Mouse (Mus musculus) kidney, adult 2 months (tissue): ENCODE data around the gene Fkbp5.

Source experiments
- CTCF ChIP-seq: fragments of 200-500 bp; conservative IDR thresholded peaks from 2 replicates; pipeline ENCODE4 v1.5.1; 2011; ENCODE audit warnings: low read depth, mild to moderate bottlenecking, control low read depth, low read length, moderate library complexity, mixed read lengths; ENCODE audit not compliant: insufficient read depth, insufficient read length
- POLR2A ChIP-seq: fragments of 200-500 bp; IDR thresholded peaks from one replicate; pipeline ENCODE4 v1.6.1; 2011; ENCODE audit warnings: low read depth, low read length, control low read depth

- TF ChIP-seq POLR2A, result no peak
- no peak for TF ChIP-seq CTCF
Observed at GRCm38 (mm10) chr17:28533327-28533726, 16.0 kb upstream of the Fkbp5 start.
